Mouse (Mus musculus) stomach, postnatal 0 days (tissue): ENCODE data around the gene Gga2.

Experiments used
- CTCF ChIP-seq: IDR thresholded peaks from 2 replicates; pipeline ENCODE4 v1.5.1; 2016; ENCODE audit warnings: antibody characterized with exemption, low read depth, mild to moderate bottlenecking, moderate library complexity
- EP300 ChIP-seq: optimal IDR thresholded peaks from 2 replicates; pipeline ENCODE3; 2016; ENCODE audit warnings: antibody characterized with exemption

GRCm38 (mm10) chr7:121941016-121941415 is 80.0 kb downstream of the Gga2 start:
- TF ChIP-seq CTCF (no peak), EP300 (no peak)
